Mouse (Mus musculus) G1E (cell line): ENCODE data around the gene Ralgapa2.

Source experiments
- CTCF ChIP-seq: IDR thresholded peaks from 2 replicates; pipeline ENCODE4 v1.5.1; 2012; ENCODE audit warnings: low read depth, low read length, inconsistent platforms, mixed read lengths
- POLR2AphosphoS5 ChIP-seq: IDR thresholded peaks from 2 replicates; pipeline ENCODE4 v1.6.1; 2012; ENCODE audit warnings: low read depth, low read length, inconsistent platforms; ENCODE audit not compliant: insufficient replicate concordance

- no peak for TF ChIP-seq CTCF
- no peak for TF ChIP-seq POLR2AphosphoS5
These were observed 316.0 kb downstream of the Ralgapa2 start for GRCm38 (mm10) chr2:146196126-146196525.
